Mouse (Mus musculus) layer of hippocampus, postnatal 10 days (tissue): ENCODE results near the gene Ssty2. TPM values are rescaled to one million over a fixed set of nuclear protein-coding genes. Genes with fewer than 3 reads are reported as not detected.
"Not testable (repeated sequence)": the region's sequence is repeated elsewhere in the genome, so short reads cannot be mapped to it uniquely, and the experiment has no call there.

Experiments used
- DNase-seq, 2 experiments: peaks; one replicate each; pipeline ENCODE4 v3.0.0; 2021; ENCODE audit warnings: low spot score in 2 of 2
- long read RNA-seq: library from polyadenylated mRNA; stranded (forward); transcript quantifications from one replicate; pipeline ENCODE4 v2.0.0, GENCODE M21; 2023
- total RNA-seq, 2 experiments: library from RNA; stranded (reverse); gene quantifications; 2 replicates each; pipeline ENCODE4 v1.2.3; 2021

The Ssty2 gene
- total RNA-seq = not detected
- long read RNA-seq = 0 reads

DNA sequence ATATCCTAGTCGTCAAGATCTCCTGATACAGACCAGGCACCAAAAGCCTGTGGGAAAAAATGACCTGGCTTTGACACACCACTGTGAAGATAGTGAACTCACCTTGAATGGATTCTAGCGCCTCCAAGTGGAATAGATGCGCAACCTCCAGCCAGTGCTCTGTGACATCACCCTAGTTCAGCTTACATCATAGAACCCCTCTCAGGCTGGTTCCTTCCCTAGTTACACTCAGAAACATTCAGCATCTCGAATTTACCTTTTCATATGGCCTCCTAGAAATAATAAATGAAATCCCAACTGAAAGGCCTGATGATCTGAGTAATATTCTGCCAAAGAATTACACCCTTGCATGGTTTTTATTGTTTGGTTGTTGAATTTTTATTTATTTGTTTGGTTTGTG is at the start of gene Ssty2:
TSS of gene Ssty2 (minus strand) at position 101 of the 400 bp plus-strand sequence.
- not testable (repeated sequence) for DNase-seq
